Mouse (Mus musculus): ENCODE results near the gene Padi2.

The Padi2 gene

GRCm38 (mm10) chr4:140919974-140920836 is 14.1 kb downstream of the Padi2 start:
- DNase-seq (ENCODE audit: low spot score), result no peak

DNA sequence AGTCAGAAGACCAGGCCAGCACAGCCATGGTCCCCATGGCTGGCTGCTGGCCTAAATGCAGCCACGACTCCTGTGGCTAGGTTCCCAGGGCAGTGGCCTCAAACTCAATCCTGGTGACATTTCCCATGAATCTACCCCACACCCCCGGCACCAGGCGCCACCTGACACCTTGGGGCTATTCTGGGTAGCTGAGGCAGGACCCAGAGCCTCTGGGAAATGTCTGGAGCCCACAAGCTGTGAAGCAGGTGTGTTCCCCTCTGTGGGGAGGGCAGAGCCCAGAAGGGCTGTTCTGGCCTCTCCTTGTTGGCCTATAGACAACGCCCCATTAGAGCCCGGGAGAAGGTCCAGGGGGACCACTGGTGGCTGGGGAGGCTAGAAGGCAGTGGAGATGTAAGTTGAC is 16.4 kb downstream of the Padi2 start:
- DNase-seq (ENCODE audit: low spot score), result no peak

DNA sequence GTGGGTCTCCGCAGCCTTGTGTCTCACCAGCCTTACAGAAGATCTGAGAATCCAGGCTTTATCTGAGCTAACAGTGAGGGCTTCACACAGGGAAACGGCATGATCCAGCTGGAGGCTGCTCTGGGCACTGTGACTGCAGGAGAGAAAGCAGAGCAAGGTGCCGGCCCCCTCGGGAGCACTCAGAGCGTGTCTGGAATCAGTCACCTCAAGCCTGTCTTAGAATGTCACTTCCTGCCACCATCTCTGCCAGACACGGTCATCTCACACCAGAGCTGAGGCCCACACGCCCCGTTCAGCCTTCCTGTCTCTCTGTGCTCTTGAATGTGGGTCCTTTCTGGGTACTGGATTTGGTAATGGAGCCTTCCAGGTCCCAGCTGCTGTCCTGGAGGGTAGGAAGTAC is 19.5 kb downstream of the Padi2 start:
- DNase-seq (ENCODE audit: low spot score), result no peak

GRCm38 (mm10) chr4:140928349-140928748 is 22.2 kb downstream of the Padi2 start:
- DNase-seq (ENCODE audit: low spot score), result no peak

GRCm38 (mm10) chr4:140929745-140930144 is 23.6 kb downstream of the Padi2 start:
- no peak for DNase-seq (ENCODE audit: low spot score)

- no peak for DNase-seq (ENCODE audit: low spot score)
These were observed 24.8 kb downstream of the Padi2 start for GRCm38 (mm10) chr4:140930900-140931470.

DNA sequence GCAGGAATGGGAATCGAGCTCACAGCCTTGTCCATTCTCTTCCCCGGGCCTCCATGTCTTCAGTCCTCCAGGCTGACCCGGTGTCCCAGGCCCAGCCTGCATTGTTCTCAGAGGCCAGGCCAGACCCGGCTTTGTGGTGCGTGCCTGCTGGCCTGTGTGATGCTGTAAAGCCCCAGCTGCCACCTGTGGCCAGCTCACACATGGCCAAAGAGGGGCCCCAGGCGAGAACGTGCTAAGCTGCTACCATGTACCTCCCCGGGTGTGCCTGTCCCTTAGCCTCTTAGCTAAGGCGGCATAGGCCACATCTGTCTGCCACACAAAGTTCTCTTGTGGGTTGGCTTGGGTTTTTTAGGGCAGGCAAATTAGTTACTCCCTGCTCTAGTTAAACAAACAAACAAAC is 29.5 kb downstream of the Padi2 start:
- DNase-seq (ENCODE audit: low spot score), result no peak

- no peak for DNase-seq (ENCODE audit: low spot score)
These were observed 38.2 kb downstream of the Padi2 start for GRCm38 (mm10) chr4:140944356-140944755.

- no peak for DNase-seq (ENCODE audit: low spot score)
These were observed 38.9 kb downstream of the Padi2 start for GRCm38 (mm10) chr4:140944961-140945442.

- no peak for DNase-seq (ENCODE audit: low spot score)
These were observed 39.4 kb downstream of the Padi2 start for GRCm38 (mm10) chr4:140945571-140945970.

- no peak for DNase-seq (ENCODE audit: low spot score)
These were observed 39.9 kb downstream of the Padi2 start for GRCm38 (mm10) chr4:140946048-140946447.

- DNase-seq (ENCODE audit: low spot score), result no peak
These were observed 40.5 kb downstream of the Padi2 start for GRCm38 (mm10) chr4:140946580-140947205.

- DNase-seq (ENCODE audit: low spot score), result no peak
These were observed 41.6 kb downstream of the Padi2 start for GRCm38 (mm10) chr4:140947487-140948440.

DNA sequence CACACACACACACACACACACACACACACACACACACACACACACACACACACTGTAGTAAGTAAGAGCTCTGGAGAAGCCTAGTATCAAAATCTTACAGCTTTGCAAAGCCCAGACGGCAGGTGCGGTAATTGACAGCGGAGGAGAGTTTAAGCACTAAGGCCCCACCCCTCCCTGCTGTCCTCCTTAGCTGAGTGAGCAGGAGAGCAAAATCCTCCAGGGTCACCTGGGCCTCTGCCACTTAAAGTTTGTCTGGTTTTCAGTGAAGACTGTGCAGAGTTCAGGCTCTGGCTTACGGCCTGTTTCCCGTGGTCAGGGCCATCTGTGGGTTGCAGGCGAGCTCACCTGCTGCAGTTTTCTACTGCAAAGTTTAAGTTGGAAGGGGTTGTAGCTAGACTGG is 42.3 kb downstream of the Padi2 start:
- no peak for DNase-seq (ENCODE audit: low spot score)

GRCm38 (mm10) chr4:140949052-140949451 is 42.9 kb downstream of the Padi2 start:
- no peak for DNase-seq (ENCODE audit: low spot score)

DNA sequence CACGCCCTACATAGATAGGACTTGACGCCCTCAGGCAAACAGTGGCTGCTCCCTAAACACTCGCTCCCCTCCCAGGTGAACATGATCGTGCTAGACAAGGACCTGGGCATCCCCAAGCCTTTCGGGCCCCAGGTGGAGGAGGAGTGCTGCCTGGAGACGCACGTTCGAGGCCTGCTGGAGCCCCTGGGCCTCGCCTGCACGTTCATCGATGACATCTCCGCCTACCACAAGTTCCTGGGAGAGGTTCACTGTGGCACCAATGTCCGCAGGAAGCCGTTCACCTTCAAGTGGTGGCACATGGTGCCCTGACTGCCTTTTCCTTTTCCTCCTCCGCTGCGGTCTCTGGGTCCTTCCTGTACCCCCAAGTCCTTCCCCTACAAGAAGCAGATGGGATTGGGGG is 43.5 kb downstream of the Padi2 start:
- DNase-seq (ENCODE audit: low spot score), result no peak

- no peak for DNase-seq (ENCODE audit: low spot score)
These were observed 44.4 kb downstream of the Padi2 start for GRCm38 (mm10) chr4:140950574-140950973.

DNA sequence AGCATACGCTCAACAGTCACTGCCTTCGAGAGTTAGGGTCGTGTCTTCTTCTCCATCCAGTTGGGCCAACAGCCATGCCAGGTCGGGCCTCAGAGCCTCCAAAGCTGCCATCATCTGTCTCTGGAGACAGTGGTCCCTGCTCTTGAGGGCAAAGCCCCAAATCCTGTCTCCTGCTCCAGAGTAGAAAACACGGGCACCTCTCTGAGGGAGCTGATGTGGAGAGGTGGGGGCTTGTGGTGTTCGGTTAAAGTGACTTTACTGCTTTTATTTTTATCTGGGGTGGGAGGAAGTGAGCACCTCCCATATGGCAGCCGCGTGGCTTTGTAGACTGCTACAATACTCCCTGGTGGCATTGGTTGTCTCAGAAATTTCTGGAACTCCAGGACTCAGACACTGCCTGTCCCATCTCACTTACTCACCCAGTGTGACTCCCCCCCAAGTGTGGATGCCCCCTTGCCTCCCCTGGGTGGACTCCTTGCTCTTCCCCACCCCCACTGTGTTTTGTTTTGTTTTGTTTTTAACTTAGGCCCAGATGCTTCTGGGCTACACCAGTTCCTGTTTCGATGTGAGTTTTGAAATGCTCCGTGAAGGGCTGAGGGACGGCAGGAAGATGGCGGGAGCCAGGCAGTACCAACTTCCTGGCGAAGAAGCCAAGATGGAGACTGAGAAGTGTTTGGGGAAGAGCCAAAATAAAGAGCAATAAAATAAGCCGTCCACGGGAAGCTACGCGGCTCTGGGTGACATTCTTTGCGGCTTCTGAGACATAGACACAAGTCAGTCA is 45.9 kb downstream of the Padi2 start:
- no peak for DNase-seq (ENCODE audit: low spot score)

GRCm38 (mm10) chr4:140957131-140957702 is 51.1 kb downstream of the Padi2 start:
- DNase-seq (ENCODE audit: low spot score), result no peak

- DNase-seq (ENCODE audit: low spot score), result no peak
These were observed 51.6 kb downstream of the Padi2 start for GRCm38 (mm10) chr4:140957725-140958124.

GRCm38 (mm10) chr4:140958319-140958718 is 52.2 kb downstream of the Padi2 start:
- DNase-seq (ENCODE audit: low spot score), result no peak

All from urinary bladder, postnatal 10 days (tissue).